Mouse (Mus musculus) MEL (cell line): ENCODE results near the gene Ccdc137.

ENCODE experiments used
- CHD1 ChIP-seq: IDR thresholded peaks from 2 replicates; pipeline ENCODE4 v1.6.1; 2012; ENCODE audit warnings: low read depth, mild to moderate bottlenecking, inconsistent platforms, low read length, improper control_type of control experiment
- CTCF ChIP-seq, 3 experiments: IDR thresholded peaks in 2 of 3; conservative IDR thresholded peaks in 1 of 3; 2 replicates each; pipeline ENCODE4 v1.5.1; 2011 to 2012; ENCODE audit warnings: low read length in 3 of 3, low read depth in 2 of 3, mild to moderate bottlenecking in 2 of 3, improper control_type of control experiment in 1 of 3, inconsistent platforms in 1 of 3, mixed read lengths in 1 of 3, moderate library complexity in 1 of 3; ENCODE audit not compliant: control insufficient read depth in 1 of 3, insufficient read depth in 1 of 3, poor library complexity in 1 of 3, severe bottlenecking in 1 of 3
- ELF1 ChIP-seq: IDR thresholded peaks from 2 replicates; pipeline ENCODE4 v1.6.1; 2014; ENCODE audit warnings: low read depth, mild to moderate bottlenecking, inconsistent platforms, low read length, improper control_type of control experiment, moderate library complexity
- EP300 ChIP-seq, 2 experiments: IDR thresholded peaks; 2 replicates each; pipeline ENCODE4 v1.6.1; 2011; ENCODE audit warnings: improper control_type of control experiment in 2 of 2, low read length in 2 of 2, low read depth in 1 of 2, mild to moderate bottlenecking in 1 of 2
- GATA1 ChIP-seq: IDR thresholded peaks from 2 replicates; pipeline ENCODE4 v1.6.1; 2011; ENCODE audit warnings: low read depth, low read length, improper control_type of control experiment
- POLR2A ChIP-seq, 2 experiments: IDR thresholded peaks; 2 replicates each; pipeline ENCODE4 v1.6.1; 2011 to 2012; ENCODE audit warnings: low read length in 2 of 2, mild to moderate bottlenecking in 2 of 2, control low read depth in 1 of 2, improper control_type of control experiment in 1 of 2, low read depth in 1 of 2, moderate library complexity in 1 of 2; ENCODE audit not compliant: control insufficient read depth in 1 of 2, insufficient read depth in 1 of 2, poor library complexity in 1 of 2
- RAD21 ChIP-seq: IDR thresholded peaks from 2 replicates; pipeline ENCODE4 v1.6.1; 2011; ENCODE audit warnings: mild to moderate bottlenecking, low read depth, low read length, improper control_type of control experiment
- TBP ChIP-seq: IDR thresholded peaks from 2 replicates; pipeline ENCODE4 v1.8.0; 2011; ENCODE audit warnings: low read depth, low read length, improper control_type of control experiment
- ZC3H11A ChIP-seq: IDR thresholded peaks from 2 replicates; pipeline ENCODE4 v1.6.1; 2012; ENCODE audit warnings: low read depth, mild to moderate bottlenecking, inconsistent platforms, low read length, improper control_type of control experiment

GRCm38 (mm10) chr11:120418592-120418991 lies 39.3 kb upstream of the Ccdc137 start:
- TF ChIP-seq TBP (no peak), CHD1 (no peak), ZC3H11A (no peak), CTCF (IDR thresholded peaks at IDR 0.05 in 2 of 3, conservative IDR thresholded peaks at IDR 0.05 in 1 of 3; ENCODE audit: control insufficient read depth in 1 of 3, insufficient read depth in 1 of 3, low read depth in 2 of 3, low read length in 3 of 3, poor library complexity in 1 of 3, severe bottlenecking in 1 of 3) (no peak), EP300 (IDR thresholded peaks at IDR 0.05; ENCODE audit: low read depth in 1 of 2, low read length in 2 of 2) (no peak), GATA1 (no peak), RAD21 (no peak), ELF1 (no peak), POLR2A (IDR thresholded peaks at IDR 0.05; ENCODE audit: control insufficient read depth in 1 of 2, insufficient read depth in 1 of 2, low read depth in 1 of 2, low read length in 2 of 2, poor library complexity in 1 of 2) (no peak)
